Mouse (Mus musculus): ENCODE data around the gene Ptbp3. TPM values are rescaled to one million over a fixed set of nuclear protein-coding genes. Genes with fewer than 3 reads are reported as not detected.

Ptbp3 gene
- total RNA-seq, 2 experiments from 2014 or later, result 104 to 123 TPM

- no peak for DNase-seq
Measured at GRCm38 (mm10) chr4:59505481-59505880, 43.7 kb downstream of the Ptbp3 start.

- no peak for DNase-seq
Measured at GRCm38 (mm10) chr4:59491097-59491496, 58.1 kb downstream of the Ptbp3 start.

GRCm38 (mm10) chr4:59471306-59471705, 77.9 kb downstream of the Ptbp3 start:
- DNase-seq, result no peak

GRCm38 (mm10) chr4:59465449-59465848, 83.7 kb downstream of the Ptbp3 start:
- no peak for DNase-seq

- no peak for DNase-seq
Measured at GRCm38 (mm10) chr4:59464661-59465060, 84.5 kb downstream of the Ptbp3 start.

- no peak for DNase-seq
Measured at GRCm38 (mm10) chr4:59462494-59462893, 86.7 kb downstream of the Ptbp3 start.

GRCm38 (mm10) chr4:59461116-59461727, 87.9 kb downstream of the Ptbp3 start:
- no peak for DNase-seq

- DNase-seq, result no peak
Measured at GRCm38 (mm10) chr4:59459216-59459955, 89.8 kb downstream of the Ptbp3 start.

GRCm38 (mm10) chr4:59457941-59458340, 91.2 kb downstream of the Ptbp3 start:
- peak; percentile 72 to 80 for DNase-seq

- no peak for DNase-seq
Measured at GRCm38 (mm10) chr4:59457091-59457490, 92.1 kb downstream of the Ptbp3 start.

GRCm38 (mm10) chr4:59455465-59455864, 93.7 kb downstream of the Ptbp3 start:
- DNase-seq, result no peak

GRCm38 (mm10) chr4:59454046-59454445, 95.1 kb downstream of the Ptbp3 start:
- no peak for DNase-seq

- DNase-seq, result no peak
Measured at GRCm38 (mm10) chr4:59452503-59452933, 96.6 kb downstream of the Ptbp3 start.

- no peak for DNase-seq
Measured at GRCm38 (mm10) chr4:59450906-59451305, 98.3 kb downstream of the Ptbp3 start.

- DNase-seq, result no peak
Measured at GRCm38 (mm10) chr4:59450234-59450854, 98.8 kb downstream of the Ptbp3 start.

- DNase-seq, result no peak
Measured at GRCm38 (mm10) chr4:59447296-59447695, 101.9 kb downstream of the Ptbp3 start.

GRCm38 (mm10) chr4:59445516-59445915, 103.6 kb downstream of the Ptbp3 start:
- DNase-seq, result peak in 1 of 2 experiments; percentile 17

- DNase-seq, result no peak
Measured at GRCm38 (mm10) chr4:59444994-59445393, 104.2 kb downstream of the Ptbp3 start.

GRCm38 (mm10) chr4:59444085-59444484, 105.1 kb downstream of the Ptbp3 start:
- no peak for DNase-seq

- no peak for DNase-seq
Measured at GRCm38 (mm10) chr4:59441265-59441664, 107.9 kb downstream of the Ptbp3 start.

GRCm38 (mm10) chr4:59439960-59440359, 109.2 kb downstream of the Ptbp3 start:
- peak in 1 of 2 experiments; percentile 14 for DNase-seq

- DNase-seq, result no peak
Measured at GRCm38 (mm10) chr4:59439041-59439440, 110.1 kb downstream of the Ptbp3 start.

All from adrenal gland, postnatal 36 days (tissue).